In the genomic region with DNA sequence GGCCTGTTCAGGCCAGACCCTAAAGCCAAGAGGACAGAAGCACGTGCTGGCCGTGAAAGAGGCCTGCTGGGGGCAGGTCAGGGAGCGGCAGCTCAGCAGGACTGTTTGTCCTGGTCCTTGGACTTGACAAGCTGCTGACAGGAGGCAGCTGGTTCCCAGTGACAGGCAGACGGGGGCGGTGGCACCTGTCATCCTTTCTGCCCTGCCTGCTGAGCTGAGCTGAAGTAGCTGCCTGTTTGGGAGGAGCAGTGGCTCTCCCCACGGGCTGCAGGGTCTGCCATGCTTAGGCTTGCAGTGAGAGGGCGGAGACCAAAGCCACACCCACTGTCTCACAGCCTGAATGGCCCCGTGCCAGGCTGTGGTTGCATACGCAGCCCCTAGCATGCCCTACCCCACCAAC, we compare ENCODE assay signal across 8 mouse cellular contexts. TPM values are rescaled to one million over a fixed set of nuclear protein-coding genes. Genes with fewer than 3 reads are reported as not detected.
A peak's percentile ranks its signal among the peaks of the same experiment; 100 is the strongest.
DNase-seq lines count a peak whose midpoint lies in the region; ATAC-seq and TF ChIP-seq lines count a peak whose summit lies in the region.

No protein-coding gene starts in this region.

- H3K36me3 ChIP-seq in E14TG2a.4 (ENCODE audit: insufficient read depth, low read length), result no peaks in the 10 kb centered on the region
- H3K36me3 ChIP-seq in forebrain, embryonic 13.5 days (ENCODE audit: poor library complexity, severe bottlenecking), result no peaks in the 10 kb centered on the region
- H3K36me3 ChIP-seq in heart, embryonic 16.5 days (ENCODE audit: control insufficient read depth, insufficient read depth), result no peaks in the 10 kb centered on the region

- peaks cover 43% of the 10 kb centered on the region for H3K4me1 ChIP-seq in E14TG2a.4 (replicated peaks; ENCODE audit: low read depth, low read length)
- H3K4me1 ChIP-seq in forebrain, embryonic 13.5 days, result peaks cover 33% of the 10 kb centered on the region
- peaks cover 33% of the 10 kb centered on the region for H3K4me1 ChIP-seq in heart, embryonic 16.5 days (ENCODE audit: control insufficient read depth, insufficient read depth, low read length)

- no peak for TF ChIP-seq CTCF in E14TG2a.4 (conservative IDR thresholded peaks at IDR 0.05; ENCODE audit: low read length)

- peak overlapping the region; percentile 67 for H3K4me3 ChIP-seq in E14TG2a.4 (replicated peaks; ENCODE audit: low read length)
- no peak overlapping the region for H3K4me3 ChIP-seq in forebrain, embryonic 13.5 days
- no peak overlapping the region for H3K4me3 ChIP-seq in heart, embryonic 16.5 days (ENCODE audit: low read length)

- peaks cover 24% of the 10 kb centered on the region for H3K27me3 ChIP-seq in E14TG2a.4 (ENCODE audit: insufficient read depth, low read length)
- no peaks in the 10 kb centered on the region for H3K27me3 ChIP-seq in forebrain, embryonic 13.5 days
- no peaks in the 10 kb centered on the region for H3K27me3 ChIP-seq in heart, embryonic 16.5 days (ENCODE audit: control insufficient read depth, insufficient read depth, low read length)

- no peak overlapping the region for H3K9ac ChIP-seq in forebrain, embryonic 13.5 days
- peak overlapping the region; percentile 41 for H3K9ac ChIP-seq in heart, embryonic 16.5 days (ENCODE audit: low read length)

- ATAC-seq in forebrain, embryonic 13.5 days, result peak; percentile 91
- peak; percentile 90 for ATAC-seq in heart, embryonic 16.5 days (replicated peaks; ENCODE audit: extremely low read depth, insufficient read depth, low FRiP score)

- peak overlapping the region; percentile 24 for H3K4me2 ChIP-seq in forebrain, embryonic 13.5 days
- no peak overlapping the region for H3K4me2 ChIP-seq in heart, embryonic 16.5 days (ENCODE audit: low read depth, low read length)

- WGBS in forebrain, embryonic 13.5 days, result 0% methylated on average over 9 of the region's 9 CpGs
- 6% methylated on average over 9 of the region's 9 CpGs for WGBS in heart, embryonic 16.5 days

- H3K9me3 ChIP-seq in E14TG2a.4 (ENCODE audit: low read length), result peaks cover 5% of the 10 kb centered on the region; the same call in 1 of the 2 replicates
- no peaks in the 10 kb centered on the region for H3K9me3 ChIP-seq in forebrain, embryonic 13.5 days (replicated peaks)
- H3K9me3 ChIP-seq in heart, embryonic 16.5 days (replicated peaks; ENCODE audit: control insufficient read depth, low read length), result no peaks in the 10 kb centered on the region

- DNase-seq in cerebellum, adult 11 months, result peak; percentile 69
- DNase-seq in layer of hippocampus, postnatal 25 days (ENCODE audit: extremely low spot score in 1 of 2, low spot score in 1 of 2), result peak; percentile 42 to 63
- peak; percentile 31 to 73 for DNase-seq in lung, postnatal 4 days
- DNase-seq in right cerebral cortex, postnatal 4 days, result peak; percentile 15
- DNase-seq in urinary bladder, postnatal 4 days (ENCODE audit: low spot score in 2 of 2), result no peak

- H3K27ac ChIP-seq in forebrain, embryonic 13.5 days, result peak overlapping the region; percentile 78
- H3K27ac ChIP-seq in heart, embryonic 16.5 days (ENCODE audit: low read length), result peak overlapping the region; percentile 86

RNA-seq across cellular contexts. Expression of a gene that starts 50.4 kb away (rescaled TPM):
- polyA plus RNA-seq in forebrain, embryonic 13.5 days (2015; fragmentation: Nextera tagmentation; extraction: Ambion mirVana), result 0.10 and 0.11 TPM in 2 replicates
- polyA plus RNA-seq in heart, embryonic 16.5 days (2015; fragmentation: Nextera tagmentation; extraction: Ambion mirVana), result 0.24 and 0.47 TPM in 2 replicates
- under 1 TPM; 0.38 to 0.44 TPM for total RNA-seq in layer of hippocampus, postnatal 25 days (2021)

RNA-seq across cellular contexts. Expression of a gene that starts 57.3 kb away (rescaled TPM):
- 542 and 587 TPM in 2 replicates for polyA plus RNA-seq in forebrain, embryonic 13.5 days (2015; fragmentation: Nextera tagmentation; extraction: Ambion mirVana)
- polyA plus RNA-seq in heart, embryonic 16.5 days (2015; fragmentation: Nextera tagmentation; extraction: Ambion mirVana), result 342 and 383 TPM in 2 replicates
- 100 to 1,000 TPM; 323 to 367 TPM for total RNA-seq in layer of hippocampus, postnatal 25 days (2021)

Comparison
In these comparisons a context has a peak if more than half of its experiments do, and no peak if none do; other contexts are left out.
1. DNase-seq: peak in cerebellum, adult 11 months (single experiment), layer of hippocampus, postnatal 25 days (2 of 2), lung, postnatal 4 days (2 of 2) and right cerebral cortex, postnatal 4 days (single experiment); none in urinary bladder, postnatal 4 days (0 of 2).